Mouse (Mus musculus) adrenal gland, postnatal 36 days (tissue): ENCODE measurements around the gene Myo3b. TPM values are rescaled to one million over a fixed set of nuclear protein-coding genes. Genes with fewer than 3 reads are reported as not detected.
A peak's percentile ranks its signal among the peaks of the same experiment; 100 is the strongest.

Experiments
- DNase-seq, 2 experiments: peaks; one replicate each; pipeline ENCODE4 v3.0.0; 2021; ENCODE audit warnings: mixed read lengths in 1 of 2
- total RNA-seq, 2 experiments: library from RNA; stranded (reverse); gene quantifications; 2 replicates each; pipeline ENCODE4 v1.2.3; 2021

Myo3b gene
- total RNA-seq, 2 experiments from 2014 or later = not detected

DNA sequence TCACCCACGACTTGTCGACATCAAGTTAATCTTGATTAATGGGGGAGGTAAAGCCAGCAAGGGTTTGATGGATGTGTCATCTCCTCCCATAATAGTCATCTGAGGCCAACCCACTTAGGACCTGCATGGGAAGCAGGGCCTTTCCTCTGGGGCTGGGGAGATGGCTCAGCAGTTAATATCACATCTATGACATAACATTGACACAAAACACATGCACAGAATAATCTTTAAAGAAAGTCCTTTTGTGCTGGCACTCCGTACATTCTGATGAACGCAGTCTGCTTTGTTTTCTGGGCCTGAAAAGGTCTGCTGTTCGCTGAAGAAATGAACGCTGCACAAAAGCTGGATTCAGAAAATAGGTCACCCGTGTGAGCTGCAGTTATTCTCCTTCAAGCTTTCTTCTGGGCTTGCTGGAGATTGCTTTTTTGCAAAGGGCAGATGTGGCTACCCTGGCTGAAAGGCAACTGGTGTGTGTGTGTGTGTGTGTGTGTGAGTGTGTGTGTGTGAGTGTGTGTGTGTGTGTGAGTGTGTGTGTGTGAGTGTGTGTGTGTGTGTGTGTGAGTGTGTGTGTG is 26.9 kb downstream of the Myo3b start:
- DNase-seq = no peak

DNA sequence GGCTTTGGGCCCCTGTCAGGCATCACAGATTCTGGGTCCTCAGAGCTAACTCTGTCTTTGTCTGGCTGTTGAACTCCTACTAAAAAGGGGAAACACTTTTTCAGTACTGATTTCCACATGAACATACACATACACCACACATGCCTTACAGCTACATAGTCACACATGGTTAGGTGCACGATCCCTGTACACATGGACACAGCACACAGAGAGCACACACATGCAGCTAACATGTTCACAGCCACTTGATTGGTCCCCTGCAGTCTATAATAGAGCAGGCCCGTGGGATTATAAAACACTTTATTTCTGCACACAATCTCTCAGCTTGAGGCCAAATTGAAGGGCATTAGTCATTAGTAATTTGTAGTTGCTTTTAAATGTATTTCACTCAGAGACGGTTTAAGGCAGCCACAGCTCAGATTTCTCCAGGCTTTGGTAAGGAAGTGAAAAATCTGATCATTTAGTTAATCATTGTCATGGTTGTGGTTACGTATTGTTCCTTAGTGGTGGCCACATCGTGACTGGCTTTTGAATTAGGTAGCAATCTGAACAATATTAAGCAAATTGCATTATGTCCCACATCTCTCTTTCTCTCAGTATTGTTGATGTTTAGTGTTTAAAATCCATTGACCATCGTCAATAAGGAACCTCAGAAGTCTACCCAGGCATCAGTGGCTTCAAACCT is 27.6 kb downstream of the Myo3b start:
- DNase-seq = no peak

DNA sequence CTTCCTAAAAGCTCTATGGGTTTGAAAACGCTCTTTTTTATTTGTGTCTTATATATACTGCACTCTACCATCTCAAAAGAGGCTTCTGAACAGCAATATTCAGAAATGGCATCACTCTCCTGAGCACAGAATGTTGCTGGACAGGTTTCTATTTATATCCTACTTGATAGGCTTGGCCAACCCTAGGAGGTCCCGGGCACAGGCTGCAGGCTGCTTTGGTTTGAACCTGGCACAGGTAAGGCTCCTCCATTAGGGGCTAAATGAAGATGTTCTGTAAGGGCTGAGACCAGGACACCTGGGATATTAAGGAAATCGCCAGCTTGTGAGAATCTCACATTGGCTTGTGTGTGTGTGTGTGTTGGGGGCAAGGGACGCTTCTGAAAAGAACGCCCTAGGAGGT is 30.9 kb downstream of the Myo3b start:
- DNase-seq = no peak

DNA sequence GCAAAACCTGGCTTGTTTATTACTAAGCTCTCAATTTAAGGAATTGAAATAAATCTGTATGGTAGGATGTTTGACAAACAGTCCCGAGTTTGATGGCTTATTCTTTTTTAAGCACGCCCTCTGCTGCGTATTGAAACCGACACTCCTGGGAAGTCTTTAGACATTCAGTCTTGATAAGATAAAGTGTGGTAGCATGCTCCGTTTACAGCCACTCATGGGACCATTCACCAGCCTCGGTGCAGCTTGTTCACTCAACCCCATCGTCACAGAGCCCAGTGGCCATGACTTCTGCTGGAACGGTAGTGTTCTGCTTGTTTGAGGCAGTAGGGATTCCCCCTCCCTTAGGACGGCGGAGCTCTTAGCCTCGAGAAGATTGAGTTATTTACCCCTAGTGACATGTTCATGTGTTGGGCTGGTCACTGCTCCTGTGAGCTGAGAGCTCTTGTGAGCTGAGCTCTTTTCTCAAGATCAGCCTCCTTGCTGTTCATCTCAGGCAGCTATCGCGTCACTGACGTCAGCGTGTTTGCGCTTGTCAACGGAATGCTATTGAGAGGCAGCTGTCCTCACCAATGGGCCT is 44.6 kb downstream of the Myo3b start:
- DNase-seq = no peak

DNA sequence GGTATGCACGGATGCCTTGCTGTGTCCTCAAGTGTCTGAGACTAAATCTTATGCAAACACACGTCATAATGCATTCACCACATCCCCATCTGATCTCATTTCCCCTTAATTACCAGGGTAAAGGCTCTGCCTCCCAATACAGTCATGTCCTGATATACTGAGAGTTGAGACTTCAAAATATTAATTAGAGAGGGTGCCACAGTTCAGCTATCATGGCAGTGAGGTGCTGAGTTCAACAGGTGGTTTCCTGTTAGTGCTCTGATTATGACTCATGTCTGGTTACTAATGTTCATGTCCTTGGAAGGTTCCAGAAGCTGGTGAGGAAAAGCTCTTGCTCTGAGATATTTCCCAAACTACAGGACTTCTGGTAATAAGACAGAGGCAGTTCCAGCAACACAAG is 52.3 kb downstream of the Myo3b start:
- no peak for DNase-seq

DNA sequence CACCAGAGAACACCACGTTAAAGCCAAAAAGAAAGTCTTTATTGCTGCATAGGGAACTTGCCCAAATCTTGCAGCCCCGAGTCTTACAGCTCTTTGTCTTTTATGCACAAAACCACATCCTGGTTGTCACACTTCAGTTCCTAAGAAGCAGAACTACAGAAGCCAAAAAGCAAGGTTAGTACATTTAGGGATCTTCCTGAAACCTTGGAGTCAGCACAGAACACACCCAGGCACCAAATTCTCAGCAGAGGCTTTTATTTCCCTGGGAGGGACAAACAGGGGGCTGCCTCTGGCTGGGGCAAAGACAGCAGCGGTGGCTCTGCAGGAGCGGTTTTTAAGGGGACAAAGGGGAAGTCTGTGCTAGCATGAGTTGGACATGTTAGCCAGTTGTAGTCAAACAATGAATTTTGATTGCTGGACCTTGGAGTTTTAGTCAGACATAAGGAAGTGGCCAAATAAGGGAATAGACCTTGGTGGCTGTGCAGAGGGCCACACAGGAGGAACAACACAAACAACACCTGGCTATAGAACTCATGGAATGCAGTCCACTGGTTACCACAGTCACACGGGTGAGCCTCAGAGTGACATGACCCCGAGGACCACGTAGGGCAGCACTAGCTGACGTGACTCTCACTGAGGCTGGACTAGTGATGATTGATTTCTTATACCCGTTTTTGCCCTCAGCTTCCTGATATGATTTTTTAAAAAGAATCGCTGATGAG is 53.0 kb downstream of the Myo3b start:
- DNase-seq = no peak

DNA sequence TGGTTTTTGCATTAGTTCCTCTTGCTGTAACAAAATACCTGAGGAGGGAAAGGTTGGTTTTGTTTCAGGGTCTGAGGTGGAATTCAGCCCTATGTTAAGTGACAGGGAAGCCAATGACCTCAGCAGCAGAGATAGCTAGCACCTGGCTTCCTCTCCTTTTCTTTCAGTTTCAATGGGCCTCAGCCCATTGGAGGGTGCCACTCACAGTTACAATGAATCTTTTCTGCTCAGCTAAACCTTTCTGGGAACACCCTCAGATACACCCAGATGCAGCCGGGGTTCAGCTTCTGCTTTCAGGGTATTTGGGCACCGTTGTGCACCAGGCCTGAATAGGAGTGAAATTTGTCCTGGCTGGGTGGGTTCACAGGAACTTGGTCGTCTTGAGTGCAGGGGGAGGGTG is 53.7 kb downstream of the Myo3b start:
- DNase-seq = no peak

DNA sequence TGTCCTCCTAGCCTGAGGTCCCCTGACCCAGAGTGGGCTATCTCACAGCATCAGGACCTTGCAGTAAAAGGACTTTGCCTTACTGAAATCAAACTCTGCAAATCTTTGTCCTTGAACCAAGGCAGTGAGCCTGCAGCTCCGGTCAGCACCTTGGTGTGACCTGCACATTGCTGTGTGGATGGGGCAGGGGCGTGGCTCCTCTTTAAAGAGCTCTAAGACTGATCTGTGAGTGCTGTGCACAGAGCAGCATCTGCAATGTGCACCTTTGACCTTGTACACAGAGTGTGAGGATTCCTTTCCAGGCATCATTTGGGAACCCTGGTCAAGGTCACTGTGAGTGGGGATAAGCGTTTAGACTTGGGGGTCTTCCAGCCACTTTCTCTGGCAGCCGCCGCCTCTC is 55.5 kb downstream of the Myo3b start:
- no peak for DNase-seq

DNA sequence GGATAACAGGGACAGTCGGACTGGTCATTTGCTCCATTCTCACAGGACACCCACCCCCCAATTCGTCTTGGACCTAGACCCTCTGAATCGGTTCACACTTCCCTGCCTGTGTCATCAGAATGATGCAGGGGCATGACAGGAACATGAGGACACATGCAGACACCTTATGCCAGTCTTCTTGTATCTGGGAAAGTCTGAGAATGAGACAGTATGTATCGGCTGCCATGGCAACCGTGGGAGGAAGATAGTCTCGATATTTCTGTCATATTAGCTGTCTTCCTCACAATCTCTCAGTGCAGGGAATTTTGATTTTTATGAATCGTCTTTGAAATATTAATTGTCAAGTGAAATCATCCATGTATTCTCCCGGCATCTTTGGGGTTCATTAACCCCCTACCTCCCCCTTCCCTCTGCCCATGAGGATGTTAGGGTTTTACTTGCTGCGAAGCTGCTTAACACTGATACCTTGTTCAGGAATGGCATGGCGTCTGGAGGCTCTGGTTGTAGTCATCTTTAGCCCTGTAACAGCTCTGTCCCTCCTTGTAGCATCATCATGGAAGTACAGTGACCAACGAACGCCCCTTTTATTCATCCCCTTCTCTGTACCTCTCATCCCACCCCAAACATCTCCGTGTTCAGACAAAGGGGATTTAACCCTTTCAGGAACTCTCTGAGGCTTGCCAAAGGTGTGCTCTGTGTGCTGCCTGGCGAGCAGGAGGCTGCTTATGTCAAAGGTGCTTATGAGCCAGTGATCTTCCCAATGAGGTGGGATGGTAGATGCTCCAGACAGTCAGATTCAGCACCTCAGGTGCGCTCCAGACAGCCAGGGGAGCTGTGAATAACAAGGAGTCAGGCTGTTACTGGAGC is 58.5 kb downstream of the Myo3b start:
- no peak for DNase-seq

DNA sequence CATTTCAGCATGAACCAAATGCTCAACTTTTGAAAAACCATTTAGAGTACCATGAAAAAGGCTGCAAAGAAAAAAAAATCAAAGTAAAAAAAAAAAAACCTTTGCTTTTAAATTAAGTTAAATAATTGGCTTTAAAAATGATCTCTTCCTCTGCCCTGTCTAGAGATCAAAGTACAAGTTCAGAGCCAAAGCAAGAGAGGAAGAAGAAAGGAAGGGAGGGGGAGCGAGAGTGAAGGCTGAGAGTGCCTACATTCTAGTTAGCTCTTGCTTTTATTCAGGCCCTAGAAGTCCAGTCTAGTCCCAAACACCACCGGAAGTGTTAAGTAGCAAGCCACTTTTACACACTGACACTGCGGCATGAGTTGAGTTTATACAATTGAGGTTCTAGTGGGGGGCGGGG is 60.5 kb downstream of the Myo3b start:
- no peak for DNase-seq

DNA sequence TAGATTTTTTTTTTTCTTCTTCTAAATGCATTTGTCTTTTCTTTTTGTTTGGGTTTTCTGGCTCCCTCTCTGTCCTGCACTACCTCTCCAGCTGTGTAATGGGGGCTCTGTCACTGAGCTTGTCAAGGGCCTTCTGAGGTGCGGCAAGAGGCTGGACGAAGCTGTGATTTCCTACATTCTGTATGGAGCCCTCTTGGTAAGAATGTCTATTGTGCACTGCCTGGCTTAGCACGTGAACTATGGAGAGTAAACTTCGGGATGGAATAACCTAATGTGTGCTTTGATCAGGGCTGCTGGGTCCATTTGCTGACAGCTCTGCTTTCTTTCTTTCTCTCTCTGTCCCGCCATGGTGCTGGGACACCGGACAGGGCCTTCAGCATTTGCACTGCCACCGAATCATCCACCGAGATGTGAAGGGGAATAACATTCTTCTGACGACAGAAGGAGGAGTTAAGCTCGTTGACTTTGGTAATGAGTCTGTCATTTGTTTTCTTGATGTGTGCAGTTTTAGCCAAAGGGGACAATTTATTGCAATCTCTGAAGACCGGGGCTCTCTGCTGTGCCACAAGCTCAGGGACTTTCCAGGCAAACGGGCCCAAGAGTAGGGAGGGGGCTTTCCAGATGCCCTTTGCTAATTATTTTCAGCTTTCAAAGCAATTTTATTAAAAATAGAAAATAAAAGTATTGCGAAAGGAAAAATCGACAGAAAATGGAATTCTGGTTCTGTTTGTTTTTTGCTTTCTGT is 66.5 kb downstream of the Myo3b start:
- DNase-seq = no peak

DNA sequence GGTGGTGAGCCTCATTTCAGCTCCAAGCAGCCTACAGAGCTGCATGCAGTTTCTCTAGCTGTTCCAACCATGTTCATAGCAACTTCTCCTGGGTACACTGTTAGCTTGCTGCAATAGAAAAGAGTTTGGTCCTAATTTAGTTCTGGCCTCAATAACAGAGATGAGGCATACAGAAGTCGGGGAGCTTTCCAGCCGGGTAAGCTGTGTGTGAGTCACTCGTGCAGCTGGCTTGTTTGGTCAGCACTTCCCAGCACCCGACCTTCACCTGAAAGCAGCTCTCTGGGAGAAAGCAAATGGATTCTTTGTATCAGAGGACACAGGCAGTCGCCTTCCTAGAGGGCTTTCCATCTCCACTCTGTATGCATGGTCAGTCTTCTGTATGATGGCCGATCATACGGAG is 70.1 kb downstream of the Myo3b start:
- peak; percentile 74 to 84 for DNase-seq

DNA sequence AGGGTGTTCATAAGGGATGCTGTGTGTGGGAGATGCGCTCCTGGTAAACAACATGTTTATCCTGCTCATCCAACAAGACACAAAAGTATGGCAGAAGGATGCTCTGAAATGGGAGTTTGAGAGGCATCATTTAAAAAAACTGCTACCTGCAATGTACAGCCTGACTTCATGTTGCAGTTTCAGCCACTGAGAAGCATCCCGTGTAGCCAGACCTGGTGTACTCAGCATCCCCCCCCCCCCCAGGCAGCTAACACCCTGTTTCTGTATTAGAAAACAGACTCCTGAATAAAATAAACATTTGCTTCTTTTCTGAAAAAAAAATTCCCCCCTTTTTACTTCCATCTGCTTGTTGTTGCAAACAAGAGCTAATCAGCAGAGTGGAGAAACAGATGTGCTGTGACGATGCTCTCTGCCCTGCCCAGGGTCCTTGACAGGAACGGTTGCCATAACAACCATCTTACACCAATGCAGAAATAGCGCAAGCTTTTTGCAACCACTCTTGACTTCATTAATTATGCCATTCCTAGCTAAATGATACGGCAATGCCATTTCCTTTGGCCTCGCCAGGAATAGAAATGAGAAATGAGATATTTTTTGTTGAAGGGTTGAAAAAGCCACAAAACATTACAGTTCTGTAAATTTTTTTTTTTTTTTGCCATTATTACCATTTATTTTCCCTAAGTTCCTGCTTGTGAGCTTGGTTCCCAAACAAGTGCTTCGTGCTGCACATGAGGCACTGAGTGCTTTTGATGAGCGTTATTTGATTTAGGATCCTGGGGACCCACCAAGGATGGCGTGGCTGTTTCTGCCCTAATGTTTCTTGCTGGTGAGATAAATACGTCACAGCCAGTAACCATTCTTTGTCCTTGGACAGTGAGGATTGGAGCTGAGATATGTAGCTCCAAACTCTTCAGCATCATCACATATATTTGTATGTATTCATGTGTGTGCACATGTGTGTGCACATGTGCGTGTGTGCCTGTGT is 75.2 kb downstream of the Myo3b start:
- peak; percentile 50 to 63 for DNase-seq

DNA sequence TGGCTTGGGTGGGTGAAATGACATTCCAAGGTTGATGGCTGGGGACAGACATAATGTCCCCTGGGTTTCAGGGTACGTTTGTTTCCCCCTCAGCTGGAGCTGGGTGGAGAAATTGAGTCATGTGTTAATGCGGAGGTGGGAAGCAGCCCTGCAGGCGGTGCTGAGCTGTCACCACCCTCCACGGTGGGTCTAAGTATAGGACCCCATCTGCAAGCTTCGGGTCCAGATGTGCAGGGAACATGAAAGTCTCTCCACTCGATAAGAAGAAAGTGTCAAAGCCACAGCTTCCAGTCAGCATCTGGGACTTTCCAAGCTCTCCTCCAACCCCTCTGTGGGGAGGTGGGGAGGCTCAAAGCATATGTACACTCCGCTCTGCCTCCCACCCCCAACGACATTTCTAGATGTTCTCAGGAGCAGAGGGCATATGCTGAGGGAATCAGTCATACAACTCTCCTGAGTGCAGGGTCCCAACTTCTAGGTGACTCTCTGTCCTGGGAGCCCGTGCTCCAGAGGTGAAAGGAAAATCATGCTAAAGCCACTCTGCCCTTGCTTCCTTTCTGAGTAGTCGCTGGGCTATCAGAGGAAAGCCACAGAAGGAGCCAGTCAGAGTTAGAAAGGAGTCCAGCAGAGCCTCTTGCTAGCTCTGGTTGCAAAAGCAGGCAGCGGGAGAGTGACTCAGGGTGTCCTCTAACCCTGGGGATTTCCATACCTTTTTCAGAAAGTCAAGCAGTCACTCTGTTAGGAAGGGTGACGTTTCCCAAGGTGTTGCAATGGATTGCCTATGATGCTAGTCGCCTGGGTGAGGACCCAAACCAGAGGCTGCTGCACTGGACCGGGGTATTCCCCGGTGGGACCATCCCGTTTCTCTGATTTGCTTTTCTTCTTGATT is 79.7 kb downstream of the Myo3b start:
- DNase-seq = peak; percentile 6 to 22

DNA sequence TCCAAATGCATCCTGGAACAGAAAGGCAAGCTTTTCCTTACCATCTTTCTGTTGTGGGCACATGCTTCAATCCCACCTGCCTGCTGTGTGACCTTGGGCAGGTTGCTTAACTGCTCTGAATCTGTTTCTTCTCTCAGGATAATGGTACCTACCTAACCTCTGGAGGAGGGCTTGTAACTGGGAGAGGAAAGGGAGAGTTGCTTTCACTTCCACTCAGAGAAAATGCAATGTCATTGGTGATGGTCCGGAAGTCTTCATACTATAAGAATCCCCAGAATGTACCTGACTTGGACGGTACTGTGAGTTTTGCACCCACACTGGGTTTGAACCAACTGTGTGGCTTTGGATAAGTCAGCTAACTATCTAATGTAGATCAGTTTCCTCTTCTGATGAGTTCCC is 80.3 kb downstream of the Myo3b start:
- DNase-seq = no peak

DNA sequence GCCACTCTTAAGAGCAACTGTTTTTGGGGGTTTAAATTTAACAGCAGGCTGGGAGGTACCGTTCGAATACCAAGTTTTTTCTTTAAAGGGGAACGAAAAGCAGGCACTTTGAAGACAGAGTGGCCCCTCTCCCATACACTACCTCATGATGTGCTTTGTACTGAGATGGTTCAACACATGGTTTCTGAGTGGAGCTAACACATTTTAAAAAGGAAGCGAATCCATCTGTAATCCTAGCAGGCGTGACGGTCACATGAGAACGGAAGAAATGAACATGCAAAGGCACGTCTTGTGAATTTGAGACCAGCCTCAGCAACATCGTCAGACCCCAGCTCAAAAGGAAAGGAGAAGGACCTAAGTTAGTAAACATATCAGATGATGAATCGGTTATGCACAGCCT is 87.4 kb downstream of the Myo3b start:
- DNase-seq = no peak

DNA sequence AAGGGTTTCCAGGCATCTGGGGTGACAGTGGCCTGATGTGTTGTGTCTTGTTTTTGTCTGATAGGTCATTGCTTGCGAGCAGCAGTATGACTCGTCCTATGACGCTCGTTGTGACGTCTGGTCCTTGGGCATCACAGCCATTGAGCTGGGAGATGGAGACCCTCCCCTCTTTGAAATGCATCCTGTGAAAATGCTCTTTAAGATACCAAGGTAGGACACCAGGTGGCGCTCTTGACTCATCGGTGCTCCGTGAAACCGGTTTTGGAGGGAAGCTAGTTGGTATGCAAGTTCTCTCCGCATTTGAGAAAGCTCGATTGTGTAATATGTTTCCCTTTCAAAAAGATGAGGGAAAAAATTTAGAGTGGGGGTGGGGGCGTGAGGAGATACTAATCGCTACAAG is 87.9 kb downstream of the Myo3b start:
- DNase-seq = peak; percentile 76 to 80

DNA sequence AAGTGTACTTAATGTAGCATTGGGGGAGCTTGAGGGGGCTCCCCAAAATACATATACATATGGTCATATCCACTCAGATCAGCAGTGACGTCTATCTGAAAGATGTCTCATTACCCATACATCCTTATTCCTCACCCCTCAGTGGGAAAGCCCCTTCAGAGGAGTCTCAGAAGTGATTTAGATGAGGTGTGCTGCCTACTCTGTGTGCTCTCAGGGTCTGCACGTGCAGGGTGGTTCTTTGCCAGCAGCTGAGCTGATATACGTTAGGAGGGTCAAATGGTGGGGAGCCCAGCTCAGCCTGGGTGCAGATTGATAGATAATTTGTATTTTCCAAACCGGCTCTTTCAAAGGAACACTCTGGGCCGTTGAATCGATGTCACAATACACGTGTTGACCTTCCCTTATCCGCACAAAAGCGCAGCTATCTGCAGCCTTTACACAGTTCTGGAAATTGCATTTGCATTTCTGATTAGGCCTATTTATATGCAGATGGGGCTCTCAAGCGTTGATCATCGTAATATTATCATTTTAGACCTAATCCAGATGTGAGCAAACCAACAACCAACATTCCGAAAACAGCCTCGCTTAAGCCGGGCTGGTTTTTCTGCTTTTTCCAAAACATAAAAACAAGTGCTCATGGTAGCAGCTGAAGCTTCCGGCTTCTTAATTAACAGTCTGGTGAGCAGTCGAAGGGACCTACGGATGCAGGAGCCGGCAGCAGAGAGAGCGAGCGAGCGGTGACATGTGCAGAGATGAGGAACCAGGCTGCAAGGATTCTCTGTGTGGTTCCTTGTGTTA is 88.6 kb downstream of the Myo3b start:
- DNase-seq = no peak
